Comparison of ENCODE assay signal across 7 mouse cellular contexts in the genomic region with DNA sequence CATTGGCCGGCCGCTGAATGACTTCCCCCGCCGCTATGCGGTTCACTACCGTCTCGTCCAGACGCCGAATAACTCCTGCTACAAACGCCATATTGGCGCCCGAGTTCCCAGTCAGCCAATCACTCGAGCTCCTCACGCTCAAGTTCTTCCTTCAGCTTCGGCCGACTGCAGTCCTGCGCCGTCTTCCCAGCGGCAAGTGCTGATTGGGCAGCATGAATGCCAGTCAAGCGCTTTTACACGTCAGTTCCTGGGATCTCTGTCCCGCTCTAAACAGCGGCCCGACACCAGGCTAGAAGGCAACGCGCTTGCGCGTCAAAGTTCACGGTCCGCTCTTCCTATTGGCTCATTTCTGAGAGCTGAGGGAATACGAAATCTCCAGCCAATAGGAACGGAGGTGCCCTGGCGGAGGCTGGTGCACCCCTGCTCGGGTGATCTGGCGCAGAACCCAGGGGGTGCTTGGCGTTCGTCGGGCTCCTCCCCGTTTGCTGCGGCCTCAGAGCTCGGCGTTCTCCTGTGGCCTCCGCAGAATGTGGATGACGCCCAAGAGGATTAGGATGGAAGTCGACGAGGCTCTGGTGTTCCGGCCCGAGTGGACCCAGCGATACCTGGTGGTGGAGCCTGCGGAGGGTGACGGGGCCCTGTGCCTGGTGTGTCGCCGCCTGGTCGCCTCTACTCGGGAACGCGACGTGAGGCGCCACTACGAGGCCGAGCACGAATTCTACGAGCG. TPM values are rescaled to one million over a fixed set of nuclear protein-coding genes. Genes with fewer than 3 reads are reported as not detected.
DNase-seq lines count a peak whose midpoint lies in the region; ATAC-seq and TF ChIP-seq lines count a peak whose summit lies in the region.

A gene (minus strand): TSS at position 358 of the 727 bp plus-strand sequence.
A gene (plus strand): TSS at position 496 of the 727 bp plus-strand sequence.

- peak; percentile 22 for TF ChIP-seq CTCF in intestine, postnatal 0 days (IDR thresholded peaks at IDR 0.05; ENCODE audit: low read depth)
- no peak for TF ChIP-seq CTCF in small intestine, adult 2 months (IDR thresholded peaks at IDR 0.05; ENCODE audit: extremely low read depth, insufficient read length, insufficient replicate concordance, low read depth, low read length)

- H3K4me2 ChIP-seq in intestine, postnatal 0 days (replicated peaks; ENCODE audit: low read depth) = peak within 1 kb of the TSS; percentile 84
- peak within 1 kb of the TSS; percentile 86 for H3K4me2 ChIP-seq in midbrain, embryonic 12.5 days (replicated peaks)

- H3K4me3 ChIP-seq in embryonic facial prominence, embryonic 10.5 days = peak within 1 kb of the TSS; percentile 69
- H3K4me3 ChIP-seq in intestine, postnatal 0 days (ENCODE audit: low read depth, low read length) = peak within 1 kb of the TSS; percentile 87
- peak within 1 kb of the TSS; percentile 82 for H3K4me3 ChIP-seq in midbrain, embryonic 12.5 days
- peak within 1 kb of the TSS; percentile 74 for H3K4me3 ChIP-seq in small intestine, adult 2 months (ENCODE audit: low read depth, low read length)

- H3K9ac ChIP-seq in intestine, postnatal 0 days (ENCODE audit: low read depth, low read length) = peak within 1 kb of the TSS; percentile 92
- H3K9ac ChIP-seq in midbrain, embryonic 12.5 days (replicated peaks) = peak within 1 kb of the TSS; percentile 93

- intact Hi-C loops in left cerebral cortex, postnatal 4 days (cut with DNase I) = no loop called here

- H3K4me1 ChIP-seq in embryonic facial prominence, embryonic 10.5 days = peaks cover 49% of the 10 kb centered on the region
- 0 out of 2 replicates have a peak, but pooled peaks cover 9% of the 10 kb centered on the region for H3K4me1 ChIP-seq in intestine, postnatal 0 days (replicated peaks; ENCODE audit: control insufficient read depth, insufficient read depth, low read length)
- peaks cover 44% of the 10 kb centered on the region for H3K4me1 ChIP-seq in midbrain, embryonic 12.5 days
- H3K4me1 ChIP-seq in small intestine, adult 2 months (ENCODE audit: control insufficient read depth, insufficient read depth, insufficient read length, low read length) = peaks cover 9% of the 10 kb centered on the region; the same call in 1 of the 2 replicates

- peaks cover 51% of the 10 kb centered on the region for H3K36me3 ChIP-seq in embryonic facial prominence, embryonic 10.5 days (replicated peaks)
- H3K36me3 ChIP-seq in intestine, postnatal 0 days (ENCODE audit: control insufficient read depth, insufficient read depth) = peaks cover 17% of the 10 kb centered on the region
- H3K36me3 ChIP-seq in midbrain, embryonic 12.5 days = peaks cover 17% of the 10 kb centered on the region
- peaks cover 3% of the 10 kb centered on the region; the same call in 1 of the 2 replicates for H3K36me3 ChIP-seq in small intestine, adult 2 months (ENCODE audit: control insufficient read depth, insufficient read depth, low read length)

- peak; percentile 99 for DNase-seq in adrenal gland, postnatal 10 days
- DNase-seq in embryonic facial prominence, embryonic 10.5 days (ENCODE audit: low spot score) = peak; percentile 98
- DNase-seq in gonadal fat pad, adult 2 months (ENCODE audit: low read depth) = peak; percentile 98
- DNase-seq in left cerebral cortex, postnatal 4 days = peak; percentile 100

- H3K27ac ChIP-seq in embryonic facial prominence, embryonic 10.5 days (replicated peaks) = peak within 1 kb of the TSS; percentile 96
- peak within 1 kb of the TSS; percentile 96 for H3K27ac ChIP-seq in intestine, postnatal 0 days (ENCODE audit: low read depth, low read length)
- H3K27ac ChIP-seq in midbrain, embryonic 12.5 days (replicated peaks) = peak within 1 kb of the TSS; percentile 93
- peak within 1 kb of the TSS; percentile 89 for H3K27ac ChIP-seq in small intestine, adult 2 months (ENCODE audit: insufficient read depth, low read depth, low read length)

- peak; percentile 98 for ATAC-seq in intestine, postnatal 0 days
- peak; percentile 99 for ATAC-seq in midbrain, embryonic 12.5 days (ENCODE audit: low FRiP score, low read depth)

- no peaks in the 10 kb centered on the region for H3K9me3 ChIP-seq in embryonic facial prominence, embryonic 10.5 days
- no peaks in the 10 kb centered on the region for H3K9me3 ChIP-seq in intestine, postnatal 0 days (ENCODE audit: control insufficient read depth)
- no peaks in the 10 kb centered on the region for H3K9me3 ChIP-seq in midbrain, embryonic 12.5 days

- peak; percentile 96 for TF ChIP-seq POLR2A in small intestine, adult 2 months (IDR thresholded peaks at IDR 0.05; ENCODE audit: low read depth, low read length)

- no peaks in the 10 kb centered on the region for H3K27me3 ChIP-seq in embryonic facial prominence, embryonic 10.5 days (replicated peaks; ENCODE audit: low read depth, poor library complexity, severe bottlenecking)
- H3K27me3 ChIP-seq in intestine, postnatal 0 days (replicated peaks; ENCODE audit: control insufficient read depth, insufficient read depth, low read length) = no peaks in the 10 kb centered on the region
- no peaks in the 10 kb centered on the region for H3K27me3 ChIP-seq in midbrain, embryonic 12.5 days
- H3K27me3 ChIP-seq in small intestine, adult 2 months (ENCODE audit: control insufficient read depth, insufficient read depth, low read length) = no peaks in the 10 kb centered on the region

- WGBS in embryonic facial prominence, embryonic 10.5 days = under 1% methylated on average over 64 of the region's 64 CpGs
- WGBS in intestine, postnatal 0 days = under 1% methylated on average over 64 of the region's 64 CpGs
- under 1% methylated on average over 64 of the region's 64 CpGs for WGBS in midbrain, embryonic 12.5 days
- under 1% methylated on average over 64 of the region's 64 CpGs for WGBS in small intestine, adult 2 months

RNA-seq across cellular contexts. Expression of the first gene that starts in this region (rescaled TPM):
- 10 to 100 TPM; 16.3 to 29.2 TPM for total RNA-seq in adrenal gland, postnatal 10 days (2021)
- polyA plus RNA-seq in embryonic facial prominence, embryonic 10.5 days (2016; fragmentation: Nextera tagmentation; extraction: Ambion mirVana) = 52.7 and 56.8 TPM in 2 replicates
- 20.3 and 24.6 TPM in 2 replicates for polyA plus RNA-seq in gonadal fat pad, adult 2 months (2012; rRNA removed)
- polyA plus RNA-seq in intestine, postnatal 0 days (2015; fragmentation: Nextera tagmentation; extraction: Ambion mirVana) = 11.7 and 12.3 TPM in 2 replicates
- total RNA-seq in left cerebral cortex, postnatal 4 days (2021) = 10 to 100 TPM; 27.0 to 30.7 TPM
- 46.8 and 47.4 TPM in 2 replicates for polyA plus RNA-seq in midbrain, embryonic 12.5 days (2016; fragmentation: Nextera tagmentation; extraction: Ambion mirVana)
- polyA plus RNA-seq in small intestine, adult 2 months (2012; rRNA removed) = 2.5 and 5.1 TPM in 2 replicates

RNA-seq across cellular contexts. Expression of the second gene that starts in this region (rescaled TPM):
- 10 to 100 TPM; 32.8 to 40.6 TPM for total RNA-seq in adrenal gland, postnatal 10 days (2021)
- 29.7 and 30.4 TPM in 2 replicates for polyA plus RNA-seq in embryonic facial prominence, embryonic 10.5 days (2016; fragmentation: Nextera tagmentation; extraction: Ambion mirVana)
- polyA plus RNA-seq in gonadal fat pad, adult 2 months (2012; rRNA removed) = 13.1 and 16.3 TPM in 2 replicates
- 8.0 TPM in 2 replicates for polyA plus RNA-seq in intestine, postnatal 0 days (2015; fragmentation: Nextera tagmentation; extraction: Ambion mirVana)
- 10 to 100 TPM; 84.9 to 85.6 TPM for total RNA-seq in left cerebral cortex, postnatal 4 days (2021)
- 47.3 and 51.5 TPM in 2 replicates for polyA plus RNA-seq in midbrain, embryonic 12.5 days (2016; fragmentation: Nextera tagmentation; extraction: Ambion mirVana)
- polyA plus RNA-seq in small intestine, adult 2 months (2012; rRNA removed) = 1.8 and 2.1 TPM in 2 replicates

Comparison
In these comparisons a context has a peak if more than half of its experiments do, and no peak if none do; other contexts are left out.
1. Peak in every context shown above with its lines: DNase-seq, ATAC-seq, H3K4me3 ChIP-seq and H3K27ac ChIP-seq.